Mouse (Mus musculus) myocyte (in vitro differentiated cells): ENCODE results near the gene Trdmt1.

Experiments
- POLR2A ChIP-seq: IDR thresholded peaks from one replicate; pipeline ENCODE4 v1.6.1; 2011; ENCODE audit warnings: low read depth, mild to moderate bottlenecking, control low read depth, moderate library complexity; ENCODE audit not compliant: insufficient read length
- TCF12 ChIP-seq: IDR thresholded peaks from one replicate; pipeline ENCODE4 v1.6.1; 2011; ENCODE audit warnings: mild to moderate bottlenecking, control low read depth; ENCODE audit not compliant: poor library complexity, insufficient read depth, severe bottlenecking
- USF1 ChIP-seq: IDR thresholded peaks from one replicate; pipeline ENCODE4 v1.6.1; 2011; ENCODE audit warnings: low read depth, mild to moderate bottlenecking, control low read depth, moderate library complexity

DNA sequence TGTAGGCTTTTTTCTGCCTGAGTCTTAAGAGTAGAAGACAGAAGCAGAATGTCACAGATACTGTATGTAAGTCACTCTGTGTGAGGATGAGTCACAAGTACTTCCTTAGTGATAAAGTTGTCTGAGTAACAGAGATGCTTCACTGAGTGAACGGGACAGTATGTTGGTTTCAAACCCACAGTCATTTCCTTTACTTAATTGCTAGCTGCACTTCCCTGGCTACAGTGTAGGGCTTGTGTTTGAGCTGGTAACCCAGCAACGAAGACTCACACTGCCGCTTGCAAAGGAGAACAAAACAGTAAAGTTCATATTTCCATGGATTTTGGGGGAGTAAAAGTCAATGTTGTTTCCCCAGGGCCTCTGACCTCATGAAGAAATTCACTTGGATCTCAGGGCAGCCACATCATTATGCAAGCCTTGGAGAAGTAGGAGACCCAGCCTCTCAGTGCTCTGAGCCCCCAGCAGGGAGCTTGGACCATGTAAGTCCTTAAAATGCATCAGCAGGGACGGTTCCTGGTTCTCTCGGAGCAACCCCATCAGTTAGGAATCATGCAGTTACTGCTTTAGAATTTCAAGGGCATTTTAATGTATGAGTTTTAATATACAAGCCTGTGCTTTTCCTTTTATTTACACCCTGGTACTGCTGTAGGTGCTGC lies 14.3 kb upstream of the Trdmt1 start:
- TF ChIP-seq POLR2A (no peak), TCF12 (no peak), USF1 (no peak)
